Mouse (Mus musculus) megakaryocyte, embryonic 14.5 days (primary cell): ENCODE measurements around the gene Zfp788. TPM values are rescaled to one million over a fixed set of nuclear protein-coding genes. Genes with fewer than 3 reads are reported as not detected.
A peak's percentile ranks its signal among the peaks of the same experiment; 100 is the strongest.
"Not testable (repeated sequence)": the region's sequence is repeated elsewhere in the genome, so short reads cannot be mapped to it uniquely, and the experiment has no call there.

Source experiments
- H3K27me3 ChIP-seq: replicated peaks from 2 replicates; pipeline ENCODE3; 2012; ENCODE audit warnings: inconsistent platforms
- H3K36me3 ChIP-seq: replicated peaks from 2 replicates; pipeline ENCODE3; 2012; ENCODE audit warnings: low read length, inconsistent platforms, mixed read lengths
- H3K4me1 ChIP-seq: 2 replicates; pipeline ENCODE4 v1.6.1; 2012; ENCODE audit warnings: inconsistent platforms
- H3K4me3 ChIP-seq: replicated peaks from 2 replicates; pipeline ENCODE3; 2012; ENCODE audit warnings: moderate library complexity, mild to moderate bottlenecking, inconsistent platforms
- H3K9me3 ChIP-seq: 2 replicates; pipeline ENCODE4 v1.6.1; 2012; ENCODE audit warnings: inconsistent platforms
- FLI1 ChIP-seq: IDR thresholded peaks from 2 replicates; pipeline ENCODE4 v1.6.1; 2012; ENCODE audit warnings: low read length, inconsistent platforms, mixed read lengths
- GATA1 ChIP-seq: IDR thresholded peaks from 3 replicates; pipeline ENCODE4 v1.6.1; 2012; ENCODE audit warnings: mixed read lengths, low read length, inconsistent platforms, borderline replicate concordance
- polyA plus RNA-seq: library from polyadenylated mRNA; stranded (reverse); fragments of >175 nt; gene quantifications from 2 replicates; pipeline ENCODE4 v1.2.3, GENCODE M21; 2012; ENCODE audit warnings: low replicate concordance; ENCODE audit not compliant: insufficient read depth

Zfp788 gene
- 0.08 TPM in 1 of 2 replicates, not detected in the other for polyA plus RNA-seq

DNA sequence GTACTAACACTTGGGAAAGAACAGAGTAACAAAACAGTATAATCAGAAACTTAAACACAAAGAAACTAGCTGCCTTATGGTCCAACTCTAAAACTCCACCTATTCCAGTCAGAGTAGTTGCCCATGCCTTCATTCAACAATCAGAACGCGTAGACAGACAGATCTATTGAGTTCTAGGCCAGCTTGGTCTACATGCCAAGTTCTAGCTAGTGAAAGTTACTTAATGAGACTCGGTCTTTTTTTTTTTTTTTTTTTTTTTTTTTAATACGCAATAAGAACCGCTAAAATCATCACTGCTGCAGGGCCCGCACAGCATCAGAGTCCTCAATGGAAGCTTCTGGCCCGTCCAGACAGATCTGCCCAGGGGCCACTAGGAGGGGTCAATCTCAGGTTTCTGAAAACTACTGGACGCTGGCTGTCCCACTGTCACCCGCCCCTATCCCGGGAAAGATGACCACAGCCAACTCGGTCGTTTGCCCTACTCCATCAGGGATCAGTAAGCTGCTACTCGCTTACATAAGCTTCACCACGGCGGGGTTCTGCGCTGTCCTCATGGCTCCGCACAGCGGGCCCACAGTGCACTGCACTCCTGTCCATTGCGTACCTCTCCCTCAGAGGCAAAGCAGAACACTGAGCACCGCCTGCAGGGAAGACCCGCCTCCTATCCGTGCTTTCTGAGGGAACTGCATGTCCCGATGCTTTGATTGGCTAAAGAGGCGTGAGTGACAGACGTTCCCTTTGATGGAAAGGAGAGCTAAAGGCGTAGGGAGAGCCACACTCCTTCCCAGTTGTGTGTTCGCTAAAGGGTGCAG lies at the start of gene Zfp788:
Gene Zfp788 (plus strand): TSS at position 795 of the 812 bp plus-strand sequence.
- Histone ChIP-seq H3K4me1 (peaks cover 27% of the 10 kb centered on the region), H3K27me3 (no peaks in the 10 kb centered on the region), H3K4me3 (peak within 1 kb of the TSS; percentile 97), H3K9me3 (peaks cover 7% of the 10 kb centered on the region), H3K36me3 (peaks cover 36% of the 10 kb centered on the region)
- TF ChIP-seq GATA1, result no peak
- no peak for TF ChIP-seq FLI1

GRCm38 (mm10) chr7:41587831-41588230 lies 45.2 kb upstream of the Zfp788 start:
- not testable (repeated sequence) for H3K27me3 ChIP-seq, H3K36me3 ChIP-seq, H3K4me3 ChIP-seq, H3K4me1 ChIP-seq
- H3K9me3 ChIP-seq, result peaks cover 14% of the 10 kb centered on the region

GRCm38 (mm10) chr7:41598615-41599014 lies 34.4 kb upstream of the Zfp788 start:
- peak overlapping the region; percentile 93 for H3K4me3 ChIP-seq
- H3K36me3 ChIP-seq, result peaks cover 5% of the 10 kb centered on the region
- peaks cover 23% of the 10 kb centered on the region for H3K4me1 ChIP-seq
- no peaks in the 10 kb centered on the region for H3K9me3 ChIP-seq
- peaks cover 2% of the 10 kb centered on the region for H3K27me3 ChIP-seq
- TF ChIP-seq GATA1 (no peak), FLI1 (no peak)

GRCm38 (mm10) chr7:41599034-41599813 lies 33.8 kb upstream of the Zfp788 start, which contains the start of gene 2610021A01Rik:
Gene 2610021A01Rik, plus strand, starts transcription at chr7:41599230.
- no peak for TF ChIP-seq GATA1
- TF ChIP-seq FLI1, result no peak
- Histone ChIP-seq H3K4me3 (peak within 1 kb of the TSS; percentile 93), H3K4me1 (peaks cover 23% of the 10 kb centered on the region), H3K9me3 (no peaks in the 10 kb centered on the region), H3K27me3 (peaks cover 2% of the 10 kb centered on the region), H3K36me3 (peaks cover 9% of the 10 kb centered on the region)

DNA sequence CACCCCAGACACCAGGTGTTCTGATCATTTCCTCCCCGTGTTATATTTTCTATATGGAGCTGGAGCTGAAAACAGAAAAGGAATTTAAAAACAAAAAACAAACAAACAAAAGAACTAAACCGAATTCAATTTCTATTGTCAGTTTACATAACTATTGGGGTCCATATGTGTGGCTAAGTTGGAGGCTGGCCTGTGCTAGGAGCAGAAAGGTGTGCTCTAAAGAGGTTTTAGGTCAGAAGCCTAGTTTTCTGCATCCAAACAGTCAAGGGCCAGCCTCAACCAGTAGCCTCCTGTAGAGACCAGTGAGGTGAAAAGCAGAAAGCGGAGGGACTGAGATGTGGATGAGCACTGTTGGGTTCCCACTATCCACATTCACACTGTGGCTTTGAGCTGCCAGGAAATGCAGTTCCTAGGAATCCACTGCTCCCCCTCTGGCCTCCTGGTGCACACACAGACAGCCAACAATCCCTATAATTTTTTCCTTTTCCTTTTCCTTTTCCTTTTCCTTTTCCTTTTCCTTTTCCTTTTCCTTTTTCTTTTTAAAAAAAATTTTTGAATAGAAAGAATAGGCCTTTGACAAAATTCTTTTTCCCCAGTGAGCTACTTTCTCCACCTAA lies 33.0 kb upstream of the Zfp788 start:
- no peaks in the 10 kb centered on the region for H3K9me3 ChIP-seq
- H3K27me3 ChIP-seq, result peaks cover 2% of the 10 kb centered on the region
- H3K36me3 ChIP-seq, result peaks cover 16% of the 10 kb centered on the region
- TF ChIP-seq GATA1, result no peak
- no peak for TF ChIP-seq FLI1
- peaks cover 23% of the 10 kb centered on the region for H3K4me1 ChIP-seq
- H3K4me3 ChIP-seq, result peak overlapping the region; percentile 93

- TF ChIP-seq GATA1 (no peak), FLI1 (no peak)
These were observed 21.3 kb upstream of the Zfp788 start for GRCm38 (mm10) chr7:41611654-41612053.

DNA sequence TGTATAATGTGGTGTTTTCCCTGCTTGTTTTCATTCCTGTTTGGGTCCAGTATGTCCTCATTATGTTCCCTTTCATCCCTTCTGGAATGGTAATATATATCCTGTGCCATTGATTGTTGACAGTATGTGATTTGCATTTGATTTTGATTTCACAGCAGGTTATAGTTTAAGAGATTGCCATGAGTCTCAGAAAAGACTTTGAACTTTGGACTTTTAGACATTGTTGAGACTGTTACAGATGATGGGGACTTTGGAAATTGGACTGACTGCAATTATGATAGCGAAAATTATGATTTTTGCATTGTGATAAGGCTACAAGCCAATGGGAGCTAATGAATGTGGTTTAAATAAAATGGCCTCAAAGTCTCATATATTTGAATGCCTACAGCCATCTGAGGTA lies 16.8 kb upstream of the Zfp788 start:
- H3K4me1 ChIP-seq, H3K27me3 ChIP-seq, H3K9me3 ChIP-seq, H3K4me3 ChIP-seq: not testable (repeated sequence)
- H3K36me3 ChIP-seq, result peaks cover 79% of the 10 kb centered on the region

More at GRCm38 (mm10) chr7:41611654-41612053, 21.3 kb upstream of the Zfp788 start:
- H3K36me3 ChIP-seq, result peaks cover 66% of the 10 kb centered on the region
- no peaks in the 10 kb centered on the region for H3K27me3 ChIP-seq
- H3K9me3 ChIP-seq, result no peaks in the 10 kb centered on the region
- H3K4me1 ChIP-seq, result peaks cover 8% of the 10 kb centered on the region
- H3K4me3 ChIP-seq, result no peak overlapping the region

GRCm38 (mm10) chr7:41633221-41633984 lies 400 bp downstream of the Zfp788 start:
- Histone ChIP-seq H3K27me3 (no peaks in the 10 kb centered on the region), H3K4me1 (peaks cover 27% of the 10 kb centered on the region), H3K36me3 (peaks cover 40% of the 10 kb centered on the region), H3K9me3 (peaks cover 7% of the 10 kb centered on the region), H3K4me3 (peak overlapping the region; percentile 97)
- TF ChIP-seq FLI1 (no peak), GATA1 (no peak)

GRCm38 (mm10) chr7:41674326-41674725 lies 41.3 kb downstream of the Zfp788 start:
- H3K4me3 ChIP-seq, H3K36me3 ChIP-seq, H3K9me3 ChIP-seq, H3K27me3 ChIP-seq, H3K4me1 ChIP-seq: not testable (repeated sequence)

Other genes starting within 250 kb of the Zfp788 start
- 0.53 TPM in 1 of 2 replicates, not detected in the other for gene AI987944, start 239.8 kb upstream of the Zfp788 start, polyA plus RNA-seq
- 0.03 TPM in 1 of 2 replicates, not detected in the other for gene Vmn2r57, start 184.5 kb upstream of the Zfp788 start, polyA plus RNA-seq
- not detected in 2 replicates for gene Gm20449, start 133.8 kb upstream of the Zfp788 start, polyA plus RNA-seq
- not detected in 2 replicates for gene AW146154, start 133.3 kb upstream of the Zfp788 start, polyA plus RNA-seq
- not detected in 2 replicates for gene Gm6871, start 59.5 kb upstream of the Zfp788 start, polyA plus RNA-seq
- gene 2610021A01Rik, start 34.0 kb upstream of the Zfp788 start, polyA plus RNA-seq, result 0.68 TPM in 1 of 2 replicates, not detected in the other
- not detected in 2 replicates for gene Vmn2r58, start 239.5 kb downstream of the Zfp788 start, polyA plus RNA-seq